Mouse (Mus musculus) kidney, embryonic 15.5 days (tissue): ENCODE measurements around the gene 2310061I04Rik. TPM values are rescaled to one million over a fixed set of nuclear protein-coding genes. Genes with fewer than 3 reads are reported as not detected.

Source experiments
- microRNA counts: library from miRNA; unstranded; fragments of <30 nt; microRNA quantifications from one replicate; lab custom pipeline; 2016
- microRNA-seq: library from miRNA; unstranded; fragments of <30 nt; microRNA quantifications from one replicate; pipeline ENCODE4, GENCODE M21; 2016
- polyA plus RNA-seq: library from polyadenylated mRNA; unstranded; fragments of >200 nt; fragmentation: Nextera tagmentation; extraction: Ambion mirVana; gene quantifications from 2 replicates; pipeline ENCODE4 v1.2.1, GENCODE M21; 2015

Gene 2310061I04Rik
- polyA plus RNA-seq, 1 experiment from 2014 or later: 34.7 TPM

MicroRNAs within 50 kb of the gene (microRNA counts, 519-probe panel; counts per million panel counts)
- 31.7 counts per million for microRNA mmu-miR-1894-3p (lab: Ali Mortazavi, UCI)
- microRNA mmu-miR-1894-5p (lab: Ali Mortazavi, UCI): 2,182 counts per million, percentile 23 among the panel's probes with 10 or more counts

Small RNAs within 50 kb of the gene (microRNA-seq; reads per million reads assigned to microRNA genes)
- gene Gm28033 (not detected), gene Mir1894 (not detected)

Other genes with a start within 250 kb of the 2310061I04Rik start
- 15.9 and 18.8 TPM in 2 replicates for gene Vars2, start 229.8 kb downstream of the 2310061I04Rik start, polyA plus RNA-seq
- 48.5 and 49.9 TPM in 2 replicates for gene Gtf2h4, start 223.7 kb downstream of the 2310061I04Rik start, polyA plus RNA-seq
- 83.0 and 86.1 TPM in 2 replicates for gene Ddr1, start 192.8 kb downstream of the 2310061I04Rik start, polyA plus RNA-seq
- 25.3 and 25.4 TPM in 2 replicates for gene Ier3, start 75.7 kb downstream of the 2310061I04Rik start, polyA plus RNA-seq
- 42.3 and 44.6 TPM in 2 replicates for gene Flot1, start 74.2 kb downstream of the 2310061I04Rik start, polyA plus RNA-seq
- 951 and 997 TPM in 2 replicates for gene Tubb5, start 59.1 kb downstream of the 2310061I04Rik start, polyA plus RNA-seq
- 16.5 TPM in 2 replicates for gene Mdc1, start 55.9 kb downstream of the 2310061I04Rik start, polyA plus RNA-seq
- gene Nrm, start 36.1 kb downstream of the 2310061I04Rik start, polyA plus RNA-seq: 58.0 and 65.7 TPM in 2 replicates
- gene Ppp1r18, start 31.8 kb downstream of the 2310061I04Rik start, polyA plus RNA-seq: 20.8 and 23.2 TPM in 2 replicates
- 40.9 and 42.4 TPM in 2 replicates for gene Dhx16, start 17.6 kb downstream of the 2310061I04Rik start, polyA plus RNA-seq
- gene Atat1, start 12.6 kb upstream of the 2310061I04Rik start, polyA plus RNA-seq: 86.5 and 91.6 TPM in 2 replicates
- gene Mrps18b, start 19.0 kb upstream of the 2310061I04Rik start, polyA plus RNA-seq: 88.9 and 89.4 TPM in 2 replicates
- 47.5 and 47.6 TPM in 2 replicates for gene Ppp1r10, start 19.0 kb upstream of the 2310061I04Rik start, polyA plus RNA-seq
- gene Abcf1, start 72.3 kb upstream of the 2310061I04Rik start, polyA plus RNA-seq: 98.1 and 103 TPM in 2 replicates
- 51.5 and 52.4 TPM in 2 replicates for gene Gnl1, start 82.4 kb upstream of the 2310061I04Rik start, polyA plus RNA-seq
- gene Prr3, start 82.8 kb upstream of the 2310061I04Rik start, polyA plus RNA-seq: 41.5 and 42.5 TPM in 2 replicates
- 2.9 and 3.5 TPM in 2 replicates for gene H2-T24, start 123.1 kb upstream of the 2310061I04Rik start, polyA plus RNA-seq
- gene H2-T23, start 135.4 kb upstream of the 2310061I04Rik start, polyA plus RNA-seq: 4.3 and 4.5 TPM in 2 replicates
- 13.8 and 14.1 TPM in 2 replicates for gene H2-T22, start 145.3 kb upstream of the 2310061I04Rik start, polyA plus RNA-seq
- gene Gm6034, start 145.5 kb upstream of the 2310061I04Rik start, polyA plus RNA-seq: not detected in 2 replicates
- gene Gm11127, start 160.9 kb upstream of the 2310061I04Rik start, polyA plus RNA-seq: not detected in 2 replicates
- gene Gm19684, start 224.2 kb upstream of the 2310061I04Rik start, polyA plus RNA-seq: not detected in 2 replicates
- not detected in 2 replicates for gene Gm7030, start 232.0 kb upstream of the 2310061I04Rik start, polyA plus RNA-seq